Comparison of ENCODE assay signal across 24 mouse cellular contexts in the genomic region with DNA sequence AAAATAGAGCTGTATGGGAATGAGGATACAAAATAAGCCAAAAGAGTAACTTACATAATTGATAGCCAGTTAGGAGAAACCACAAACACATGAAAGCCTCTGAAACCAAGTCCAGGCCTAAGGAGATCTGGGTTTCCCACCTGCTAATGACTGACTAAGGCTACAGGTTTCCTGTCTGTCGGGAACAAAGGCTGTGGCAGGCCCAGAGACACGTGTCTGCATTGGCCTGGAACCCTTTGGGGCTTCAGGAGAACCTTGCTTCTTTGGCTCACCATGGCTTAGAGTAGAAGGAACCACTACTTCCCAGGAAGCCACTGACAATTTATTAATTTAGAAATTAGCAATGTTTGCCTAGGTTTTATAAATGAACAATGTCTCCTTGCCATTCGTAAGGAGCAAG. TPM values are rescaled to one million over a fixed set of nuclear protein-coding genes. Genes with fewer than 3 reads are reported as not detected.
"Had no signal": no experiment of that assay in that cellular context is flagged by ENCODE, and none has a peak within 500 bp of the region (broad histone marks: within the 10 kb centered on the region; RNA-seq: fewer than 3 reads in every experiment).

No protein-coding gene starts in this region.

- H3K4me1 ChIP-seq: lung, embryonic 15.5 days; midbrain, embryonic 12.5 days; neural tube, embryonic 13.5 days; neural tube, embryonic 15.5 days had no signal

- H3K4me3 ChIP-seq: lung, embryonic 15.5 days; megakaryocyte, embryonic 14.5 days; midbrain, embryonic 12.5 days; myocyte; neural tube, embryonic 13.5 days; neural tube, embryonic 15.5 days had no signal

- H3K4me2 ChIP-seq: lung, embryonic 15.5 days; midbrain, embryonic 12.5 days; neural tube, embryonic 13.5 days; neural tube, embryonic 15.5 days had no signal

- ATAC-seq: liver, postnatal 0 days; lung, postnatal 0 days; midbrain, embryonic 16.5 days had no signal

- H3K9ac ChIP-seq: liver, postnatal 0 days; lung, embryonic 15.5 days; midbrain, embryonic 12.5 days; neural tube, embryonic 13.5 days; neural tube, embryonic 15.5 days had no signal

- H3K27me3 ChIP-seq: lung, embryonic 15.5 days; midbrain, embryonic 12.5 days; neural tube, embryonic 13.5 days; neural tube, embryonic 15.5 days had no signal

- DNase-seq: liver, postnatal 0 days; lung, adult 2 months; lung, postnatal 14 days; lung, postnatal 36 days; midbrain, embryonic 14.5 days; retina, postnatal 1 day; right cerebral cortex, adult 18-20 months; right cerebral cortex, postnatal 25 days; right cerebral cortex, postnatal 4 days; spleen, adult 18-20 months; thymus, adult 2 months; thymus, postnatal 25 days; thymus, postnatal 4 days had no signal

- H3K9me3 ChIP-seq: lung, embryonic 15.5 days; megakaryocyte, embryonic 14.5 days; midbrain, embryonic 12.5 days; neural tube, embryonic 13.5 days; neural tube, embryonic 15.5 days had no signal

- H3K36me3 ChIP-seq: lung, embryonic 15.5 days; midbrain, embryonic 12.5 days; neural tube, embryonic 13.5 days; neural tube, embryonic 15.5 days had no signal

- H3K27ac ChIP-seq: lung, embryonic 15.5 days; macrophage; midbrain, embryonic 12.5 days; neural tube, embryonic 13.5 days; neural tube, embryonic 15.5 days had no signal

RNA-seq across cellular contexts. Expression of gene Slc9a3, which starts 22.0 kb away (rescaled TPM):
- polyA plus RNA-seq: liver, postnatal 0 days; lung, embryonic 15.5 days; lung, postnatal 0 days; macrophage; neural tube, embryonic 11.5 days; stomach, embryonic 14.5 days had no signal
